Mouse (Mus musculus) embryonic facial prominence, embryonic 14.5 days (tissue): Measurements from ENCODE around the gene Epn3. TPM values are rescaled to one million over a fixed set of nuclear protein-coding genes. Genes with fewer than 3 reads are reported as not detected.

Experiments
- ATAC-seq: fragments of 200-750 bp; cut with Nextera tagmentation; 2 replicates; pipeline ENCODE4 v1.8.0; 2017; ENCODE audit warnings: low read depth, moderate number of reproducible peaks, moderate TSS enrichment
- DNase-seq: peaks from one replicate; pipeline ENCODE4 v3.0.0-alpha.2; 2015; ENCODE audit warnings: low spot score
- H3K27ac ChIP-seq: fragments of 300-500 bp; sonication (generic); replicated peaks from 2 replicates; pipeline ENCODE4 v1.5.1; 2014; ENCODE audit warnings: low read depth, mild to moderate bottlenecking, low read length, moderate library complexity
- H3K27me3 ChIP-seq: fragments of 300-500 bp; sonication (generic); replicated peaks from 2 replicates; pipeline ENCODE4 v1.6.1; 2014; ENCODE audit warnings: low read length; ENCODE audit not compliant: control insufficient read depth, insufficient read depth
- H3K36me3 ChIP-seq: fragments of 300-500 bp; sonication (generic); 2 replicates; pipeline ENCODE4 v1.6.1; 2014; ENCODE audit warnings: low read length, mixed read lengths; ENCODE audit not compliant: control insufficient read depth, insufficient read depth
- H3K4me1 ChIP-seq: fragments of 300-500 bp; sonication (generic); 2 replicates; pipeline ENCODE4 v1.6.1; 2014; ENCODE audit warnings: antibody characterized with exemption, low read length; ENCODE audit not compliant: control insufficient read depth, insufficient read depth
- H3K4me2 ChIP-seq: fragments of 300-500 bp; sonication (generic); 2 replicates; pipeline ENCODE4 v1.6.1; 2014; ENCODE audit warnings: low read depth, mild to moderate bottlenecking, low read length, moderate library complexity, mixed read lengths
- H3K4me3 ChIP-seq: fragments of 300-500 bp; sonication (generic); 2 replicates; pipeline ENCODE4 v1.5.1; 2014; ENCODE audit warnings: low read depth, mild to moderate bottlenecking, low read length
- H3K9ac ChIP-seq: fragments of 300-500 bp; sonication (generic); 2 replicates; pipeline ENCODE4 v1.6.1; 2014; ENCODE audit warnings: low read depth, mild to moderate bottlenecking, low read length, moderate library complexity, mixed read lengths
- H3K9me3 ChIP-seq: fragments of 300-500 bp; sonication (generic); 2 replicates; pipeline ENCODE4 v1.6.1; 2016; ENCODE audit warnings: low read length; ENCODE audit not compliant: control insufficient read depth
- WGBS: fragments of 180-500 bp; shearing (Covaris S2); extraction: QIAGEN DNeasy Blood & Tissue Kit; methylation state at CpG from one replicate; pipeline ENCODE4 v1.1.7; 2014; 5-methylcytosine and 5-hydroxymethylcytosine counted together
- polyA plus RNA-seq: library from polyadenylated mRNA; unstranded; fragments of >200 nt; fragmentation: Nextera tagmentation; extraction: Ambion mirVana; gene quantifications from 2 replicates; pipeline ENCODE4 v1.2.1, GENCODE M21; 2014

The Epn3 gene
- polyA plus RNA-seq, 1 experiment from 2014 or later = 6.6 TPM

GRCm38 (mm10) chr11:94480382-94480781 is 19.4 kb downstream of the Epn3 start:
- ATAC-seq (no peak), DNase-seq (no peak)
- Histone ChIP-seq H3K36me3 (no peaks in the 10 kb centered on the region), H3K4me1 (peaks cover 4% of the 10 kb centered on the region; the same call in 1 of the 2 replicates), H3K4me2 (no peak overlapping the region), H3K9me3 (no peaks in the 10 kb centered on the region), H3K9ac (no peak overlapping the region), H3K27me3 (peaks cover 14% of the 10 kb centered on the region; the same call in 1 of the 2 replicates), H3K27ac (no peak overlapping the region), H3K4me3 (no peak overlapping the region)
- 84% methylated on average over 9 of the region's 9 CpGs for WGBS

- no peak overlapping the region for H3K27ac ChIP-seq
- WGBS = 57% methylated on average over 6 of the region's 6 CpGs
- DNase-seq = no peak
- ATAC-seq = no peak
- peaks cover 11% of the 10 kb centered on the region; the same call in 1 of the 2 replicates for H3K27me3 ChIP-seq
- H3K36me3 ChIP-seq = no peaks in the 10 kb centered on the region
- H3K9ac ChIP-seq = no peak overlapping the region
- no peak overlapping the region for H3K4me2 ChIP-seq
- H3K4me1 ChIP-seq = peaks cover 12% of the 10 kb centered on the region
- no peak overlapping the region for H3K4me3 ChIP-seq
- no peaks in the 10 kb centered on the region for H3K9me3 ChIP-seq
Observed at GRCm38 (mm10) chr11:94477651-94478050, 22.1 kb downstream of the Epn3 start.

GRCm38 (mm10) chr11:94475722-94476121 is 24.1 kb downstream of the Epn3 start:
- H3K4me2 ChIP-seq = no peak overlapping the region
- no peak overlapping the region for H3K27ac ChIP-seq
- H3K4me3 ChIP-seq = no peak overlapping the region
- no peaks in the 10 kb centered on the region for H3K36me3 ChIP-seq
- H3K4me1 ChIP-seq = peaks cover 17% of the 10 kb centered on the region
- H3K9me3 ChIP-seq = no peaks in the 10 kb centered on the region
- DNase-seq = no peak
- peaks cover 11% of the 10 kb centered on the region; the same call in 1 of the 2 replicates for H3K27me3 ChIP-seq
- WGBS = 33% methylated on average over 11 of the region's 11 CpGs
- H3K9ac ChIP-seq = no peak overlapping the region
- no peak for ATAC-seq

- Histone ChIP-seq H3K27me3 (peaks cover 11% of the 10 kb centered on the region; the same call in 1 of the 2 replicates), H3K4me3 (peak overlapping the region; percentile 81), H3K36me3 (no peaks in the 10 kb centered on the region), H3K9ac (peak overlapping the region; percentile 92; the same call in 1 of the 2 replicates), H3K4me2 (peak overlapping the region; percentile 61), H3K27ac (peak overlapping the region; percentile 97), H3K9me3 (no peaks in the 10 kb centered on the region), H3K4me1 (peaks cover 22% of the 10 kb centered on the region)
- WGBS = 3% methylated on average over 11 of the region's 11 CpGs
- DNase-seq (no peak), ATAC-seq (no peak)
Observed at GRCm38 (mm10) chr11:94474544-94474910, 25.2 kb downstream of the Epn3 start.

GRCm38 (mm10) chr11:94473707-94474543 is 25.8 kb downstream of the Epn3 start, which contains the start of gene Cacna1g:
Gene Cacna1g (minus strand): TSS chr11:94474198.
- H3K27ac ChIP-seq = peak within 1 kb of the TSS; percentile 97
- peaks cover 28% of the 10 kb centered on the region for H3K4me1 ChIP-seq
- DNase-seq = peak; percentile 97

GRCm38 (mm10) chr11:94472916-94473706 is 26.7 kb downstream of the Epn3 start:
- ATAC-seq (no peak), DNase-seq (no peak)
- peaks cover 11% of the 10 kb centered on the region; the same call in 1 of the 2 replicates for H3K27me3 ChIP-seq
- H3K9ac ChIP-seq = peak overlapping the region; percentile 92
- H3K4me2 ChIP-seq = peak overlapping the region; percentile 61
- H3K27ac ChIP-seq = peak overlapping the region; percentile 97
- no peaks in the 10 kb centered on the region for H3K36me3 ChIP-seq
- H3K9me3 ChIP-seq = no peaks in the 10 kb centered on the region
- under 1% methylated on average over 35 of the region's 52 CpGs for WGBS
- H3K4me3 ChIP-seq = peak overlapping the region; percentile 81
- peaks cover 37% of the 10 kb centered on the region for H3K4me1 ChIP-seq

More at GRCm38 (mm10) chr11:94473707-94474543, 25.8 kb downstream of the Epn3 start, which contains the start of gene Cacna1g:
- 2% methylated on average over 27 of the region's 71 CpGs for WGBS
- H3K9me3 ChIP-seq = no peaks in the 10 kb centered on the region
- ATAC-seq = peak; percentile 93
- peak within 1 kb of the TSS; percentile 81 for H3K4me3 ChIP-seq
- peak within 1 kb of the TSS; percentile 92 for H3K9ac ChIP-seq
- no peaks in the 10 kb centered on the region for H3K36me3 ChIP-seq
- H3K4me2 ChIP-seq = peak within 1 kb of the TSS; percentile 61
- H3K27me3 ChIP-seq = peaks cover 11% of the 10 kb centered on the region; the same call in 1 of the 2 replicates

GRCm38 (mm10) chr11:94472585-94472915 is 27.2 kb downstream of the Epn3 start:
- H3K4me3 ChIP-seq = peak overlapping the region; percentile 81
- no peaks in the 10 kb centered on the region for H3K36me3 ChIP-seq
- H3K27me3 ChIP-seq = peaks cover 11% of the 10 kb centered on the region; the same call in 1 of the 2 replicates
- no peak for ATAC-seq
- peak overlapping the region; percentile 61 for H3K4me2 ChIP-seq
- DNase-seq = peak; percentile 80
- H3K27ac ChIP-seq = peak overlapping the region; percentile 97
- H3K4me1 ChIP-seq = peaks cover 42% of the 10 kb centered on the region
- H3K9ac ChIP-seq = peak overlapping the region; percentile 92
- 2% methylated on average over 15 of the region's 15 CpGs for WGBS
- no peaks in the 10 kb centered on the region for H3K9me3 ChIP-seq

- peaks cover 48% of the 10 kb centered on the region for H3K4me1 ChIP-seq
- peaks cover 11% of the 10 kb centered on the region; the same call in 1 of the 2 replicates for H3K27me3 ChIP-seq
- H3K4me2 ChIP-seq = peak overlapping the region; percentile 61
- peak overlapping the region; percentile 81 for H3K4me3 ChIP-seq
- H3K9me3 ChIP-seq = no peaks in the 10 kb centered on the region
- H3K27ac ChIP-seq = peak overlapping the region; percentile 97
- H3K36me3 ChIP-seq = 0 out of 2 replicates have a peak, but pooled peaks cover 4% of the 10 kb centered on the region
- ATAC-seq = no peak
- peak overlapping the region; percentile 92 for H3K9ac ChIP-seq
- peak; percentile 51 for DNase-seq
- 3% methylated on average over 17 of the region's 17 CpGs for WGBS
Observed at GRCm38 (mm10) chr11:94471740-94472584, 27.8 kb downstream of the Epn3 start.
